Mouse (Mus musculus) adrenal gland, postnatal 25 days (tissue): Measurements from ENCODE around the gene Aprt. TPM values are rescaled to one million over a fixed set of nuclear protein-coding genes. Genes with fewer than 3 reads are reported as not detected.
A peak's percentile ranks its signal among the peaks of the same experiment; 100 is the strongest.
"Not testable (repeated sequence)": the region's sequence is repeated elsewhere in the genome, so short reads cannot be mapped to it uniquely, and the experiment has no call there.

Experiments
- DNase-seq: peaks from one replicate; pipeline ENCODE4 v3.0.0; 2021; ENCODE audit warnings: mixed read lengths
- total RNA-seq: library from RNA; stranded (reverse); gene quantifications from 2 replicates; pipeline ENCODE4 v1.2.3, GENCODE M21; 2021

Aprt gene
- total RNA-seq, 1 experiment from 2014 or later: 66.4 TPM

DNA sequence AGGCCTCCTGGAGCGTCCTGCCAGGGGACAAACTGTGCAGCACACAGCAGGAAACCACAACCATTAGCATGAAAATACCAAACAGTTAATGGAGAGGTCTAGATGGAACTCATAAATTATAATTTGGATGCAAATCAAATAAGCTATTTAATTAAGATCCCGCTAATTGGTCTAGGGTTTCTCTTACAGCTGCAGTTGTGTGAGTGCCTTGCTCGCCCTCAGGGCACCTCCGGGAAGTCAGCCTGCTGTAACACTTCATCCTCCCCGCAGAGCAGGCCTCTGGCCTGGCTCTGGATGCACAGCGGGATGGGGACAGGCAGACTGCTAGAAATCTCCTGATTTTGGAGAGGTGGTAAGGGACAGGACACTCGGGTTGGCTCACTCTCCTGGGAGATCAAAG, 9.5 kb upstream of the Aprt start:
- DNase-seq: no peak

- no peak for DNase-seq
Observed at GRCm38 (mm10) chr8:122585411-122585891, 8.7 kb upstream of the Aprt start.

GRCm38 (mm10) chr8:122584981-122585380, 8.3 kb upstream of the Aprt start:
- no peak for DNase-seq

DNA sequence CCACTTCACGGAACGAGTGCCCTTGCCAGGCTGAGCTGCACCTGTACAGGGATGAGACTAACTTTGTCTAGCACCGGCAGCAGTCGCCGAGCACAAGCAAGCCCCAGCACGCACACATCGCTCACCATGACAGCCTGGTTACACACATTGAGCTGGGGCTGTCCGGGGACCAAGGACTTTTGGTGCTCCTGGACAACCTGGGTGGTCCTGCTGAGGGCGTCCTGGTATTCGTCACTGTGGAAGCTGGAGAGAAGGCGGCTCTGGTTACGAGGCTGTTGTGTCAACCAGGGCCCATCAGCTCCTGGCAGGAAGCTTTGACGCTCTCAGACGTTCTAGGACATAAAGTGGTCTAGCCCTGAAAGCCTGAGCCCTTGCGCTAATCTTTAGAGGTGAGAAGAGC, 4.2 kb upstream of the Aprt start:
- DNase-seq: no peak

GRCm38 (mm10) chr8:122579196-122579595, 2.5 kb upstream of the Aprt start:
- DNase-seq: no peak

- no peak for DNase-seq
Observed at GRCm38 (mm10) chr8:122577116-122577515, 407 bp upstream of the Aprt start.

GRCm38 (mm10) chr8:122575735-122576647, 718 bp downstream of the Aprt start:
- no peak for DNase-seq

GRCm38 (mm10) chr8:122575286-122575685, 1.4 kb downstream of the Aprt start:
- DNase-seq: no peak

- no peak for DNase-seq
Observed at GRCm38 (mm10) chr8:122574667-122575251, 1.9 kb downstream of the Aprt start.

- no peak for DNase-seq
Observed at GRCm38 (mm10) chr8:122574264-122574663, 2.4 kb downstream of the Aprt start.

- no peak for DNase-seq
Observed at GRCm38 (mm10) chr8:122573577-122573976, 3.1 kb downstream of the Aprt start.

- DNase-seq: not testable (repeated sequence)
Observed at GRCm38 (mm10) chr8:122573176-122573575, 3.5 kb downstream of the Aprt start.

- DNase-seq: no peak
Observed at GRCm38 (mm10) chr8:122572751-122573150, 4.0 kb downstream of the Aprt start.

- DNase-seq: no peak
Observed at GRCm38 (mm10) chr8:122571750-122572267, 4.9 kb downstream of the Aprt start.

GRCm38 (mm10) chr8:122571153-122571552, 5.6 kb downstream of the Aprt start:
- DNase-seq: no peak

DNA sequence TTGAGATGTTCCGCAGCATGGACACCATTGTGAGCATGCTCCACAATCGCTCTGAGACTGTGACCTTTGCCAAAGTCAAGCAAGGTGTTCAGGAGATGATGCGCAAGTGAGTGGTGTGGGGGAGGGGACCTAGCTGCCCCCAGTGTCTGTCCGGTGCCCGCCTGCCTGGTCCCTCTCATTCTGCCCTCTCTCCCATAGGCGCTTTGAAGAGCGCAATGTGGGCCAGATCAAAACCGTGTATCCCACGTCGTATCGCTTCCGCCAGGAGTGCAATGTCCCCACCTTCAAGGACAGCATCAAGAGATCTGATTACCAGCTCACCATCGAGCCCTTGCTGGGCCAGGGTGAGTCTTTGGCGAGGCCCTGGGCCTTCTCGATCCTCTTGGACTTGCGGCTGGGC, 6.7 kb downstream of the Aprt start:
- no peak for DNase-seq

DNA sequence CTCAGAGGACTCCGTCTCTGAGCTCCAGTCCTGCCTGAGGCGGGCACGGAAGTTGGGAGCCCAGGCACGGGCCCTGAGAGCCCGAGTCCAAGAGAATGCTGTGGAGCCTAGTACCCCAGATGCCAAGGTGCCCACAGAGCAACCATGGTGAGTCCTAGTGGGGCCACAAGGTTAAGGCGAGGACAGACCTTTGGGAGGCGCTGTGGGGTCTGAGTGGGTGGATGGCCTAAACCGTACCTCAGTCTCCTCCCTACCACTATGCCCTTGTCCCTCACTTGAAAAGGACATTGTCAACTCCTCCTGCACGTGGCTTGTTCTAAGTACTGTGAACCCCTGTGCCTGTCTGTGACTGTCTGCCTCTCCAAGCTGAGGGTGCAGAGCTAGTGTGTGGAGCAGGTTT, 7.4 kb downstream of the Aprt start:
- DNase-seq: no peak

DNA sequence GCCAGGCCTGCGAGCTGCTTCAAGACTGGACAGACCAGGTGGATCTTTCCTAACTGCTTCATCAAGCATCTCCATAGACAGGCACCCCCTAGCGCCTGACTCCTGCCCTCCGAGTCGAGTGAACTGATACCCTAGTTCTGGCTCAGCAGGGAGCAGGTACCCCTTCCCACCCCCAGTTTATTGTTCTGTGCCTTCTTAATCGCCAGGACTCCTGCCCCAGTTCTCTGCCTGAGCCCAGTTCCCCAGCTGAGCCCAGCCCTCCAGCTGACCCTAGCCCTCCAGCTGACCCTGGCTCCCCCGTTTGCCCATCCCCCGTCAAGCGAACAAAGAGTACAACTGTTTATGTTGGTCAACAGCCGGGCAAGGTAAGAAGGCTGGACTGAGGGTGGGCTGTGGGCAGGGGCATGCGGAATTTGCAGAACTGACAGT, 7.8 kb downstream of the Aprt start:
- DNase-seq: no peak

DNA sequence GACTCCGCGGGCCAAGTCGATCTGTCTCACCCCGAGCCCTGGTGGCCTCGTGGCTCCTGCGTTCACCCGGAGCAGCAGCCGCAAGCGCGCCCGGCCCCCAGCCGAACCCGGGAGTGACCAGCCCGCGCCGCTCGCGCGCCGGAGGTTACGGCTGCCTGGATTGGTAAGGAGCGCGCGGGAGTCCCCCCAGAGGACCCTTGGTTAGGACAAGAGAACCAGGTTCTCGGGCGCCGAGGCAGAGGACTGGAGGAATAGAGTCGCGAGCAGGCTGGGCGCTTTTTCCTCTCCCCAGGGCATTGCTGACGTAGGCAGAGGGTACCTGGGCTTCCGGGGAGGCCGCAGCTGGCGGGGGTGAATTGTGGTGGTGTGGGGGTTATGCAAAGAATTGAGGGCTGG, 8.6 kb downstream of the Aprt start:
- DNase-seq: no peak

DNA sequence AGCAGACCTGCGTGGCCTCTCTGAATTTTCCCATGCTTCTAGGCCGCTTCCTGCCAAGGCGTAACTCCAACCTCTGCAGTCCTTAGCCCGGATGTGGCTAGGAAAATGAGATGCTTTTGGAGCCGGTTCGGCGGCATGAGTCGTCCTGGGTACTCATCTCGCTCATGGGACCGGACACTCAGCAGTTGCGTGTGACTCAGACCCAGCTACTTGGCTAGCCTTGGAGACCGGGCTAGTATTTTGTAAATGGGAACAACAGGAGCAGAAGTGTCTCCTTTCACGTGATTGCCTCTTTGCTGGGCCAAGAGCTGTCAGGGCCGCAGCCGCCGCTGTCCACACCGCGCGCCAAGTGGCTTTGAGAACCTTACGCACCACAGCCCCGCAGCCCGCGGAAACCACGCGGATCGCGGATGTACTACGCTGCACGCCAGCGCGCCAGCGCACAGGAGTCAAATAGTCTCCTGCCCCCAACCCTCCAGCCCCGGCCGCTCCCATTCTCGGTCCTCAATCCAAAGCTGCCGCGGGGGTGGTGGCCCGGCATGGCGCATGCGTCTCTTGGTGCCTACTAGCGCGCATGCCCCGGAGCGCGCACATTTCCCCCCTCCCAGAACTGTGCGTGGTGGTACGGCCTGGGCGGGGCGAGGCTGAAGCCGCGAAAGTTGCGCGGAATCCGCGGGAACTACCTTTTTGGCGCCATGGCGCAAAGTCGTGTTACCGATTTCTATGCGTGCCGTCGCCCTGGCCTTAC, 9.2 kb downstream of the Aprt start, which contains the start of gene Cdt1:
Gene Cdt1, plus strand, starts transcription at position 655 of the 748 bp plus-strand sequence.
- DNase-seq: peak; percentile 96

GRCm38 (mm10) chr8:122566766-122567165, 9.9 kb downstream of the Aprt start:
- DNase-seq: peak; percentile 38
